Mouse (Mus musculus) urinary bladder, adult 2 months (tissue): ENCODE results near the gene Fshr. TPM values are rescaled to one million over a fixed set of nuclear protein-coding genes. Genes with fewer than 3 reads are reported as not detected.
"Not testable (repeated sequence)": the region's sequence is repeated elsewhere in the genome, so short reads cannot be mapped to it uniquely, and the experiment has no call there.

Experiments
- DNase-seq: peaks from one replicate; pipeline ENCODE4 v3.0.0; 2022; ENCODE audit warnings: low spot score
- polyA plus RNA-seq: library from polyadenylated mRNA; depleted of rRNA; stranded (reverse); fragments of >200 nt; gene quantifications from 2 replicates; pipeline ENCODE4 v1.2.3, GENCODE M21; 2012; rRNA removed

Gene Fshr
- polyA plus RNA-seq, result not detected in 2 replicates

DNA sequence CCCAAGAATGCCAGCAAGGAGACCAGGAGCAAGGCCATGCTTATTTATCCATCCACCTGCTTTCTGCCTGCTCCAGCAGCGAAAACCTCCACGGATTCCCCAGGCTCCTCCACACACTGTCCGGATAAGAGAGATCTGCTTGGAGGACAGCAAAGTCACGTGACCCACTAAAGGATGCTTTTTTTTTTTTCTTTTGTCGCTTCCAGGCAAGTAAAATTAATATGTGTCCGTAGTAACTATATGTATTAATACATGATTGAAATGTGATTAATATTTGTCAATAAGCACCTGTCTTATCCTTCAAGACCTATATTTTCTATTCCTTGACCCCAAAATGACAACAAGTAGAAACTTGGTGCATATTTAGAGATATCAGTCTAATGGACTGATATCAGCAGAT, at the start of gene Fshr:
Gene Fshr, minus strand, starts transcription at position 101 of the 400 bp plus-strand sequence.
- DNase-seq, result no peak

DNA sequence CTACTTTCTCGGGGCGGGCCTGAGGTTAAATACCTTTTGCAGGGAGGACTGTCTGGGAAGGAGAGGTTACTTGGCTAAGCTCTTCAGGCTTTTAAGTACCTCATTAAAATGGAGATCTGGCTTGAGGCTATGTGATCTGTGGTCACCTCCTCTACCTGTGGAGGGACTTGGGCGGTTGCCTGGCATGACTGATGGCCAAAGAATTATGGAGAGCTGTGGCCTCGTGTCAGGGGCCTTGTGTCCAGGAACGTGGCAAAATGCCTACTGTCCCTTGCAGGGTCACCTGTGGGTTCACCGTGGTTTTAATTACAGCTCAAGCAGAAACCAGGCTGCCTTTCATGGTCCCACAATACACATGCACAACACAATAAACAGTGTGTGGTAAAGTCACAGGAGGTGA, 1.7 kb upstream of the Fshr start:
- no peak for DNase-seq

DNA sequence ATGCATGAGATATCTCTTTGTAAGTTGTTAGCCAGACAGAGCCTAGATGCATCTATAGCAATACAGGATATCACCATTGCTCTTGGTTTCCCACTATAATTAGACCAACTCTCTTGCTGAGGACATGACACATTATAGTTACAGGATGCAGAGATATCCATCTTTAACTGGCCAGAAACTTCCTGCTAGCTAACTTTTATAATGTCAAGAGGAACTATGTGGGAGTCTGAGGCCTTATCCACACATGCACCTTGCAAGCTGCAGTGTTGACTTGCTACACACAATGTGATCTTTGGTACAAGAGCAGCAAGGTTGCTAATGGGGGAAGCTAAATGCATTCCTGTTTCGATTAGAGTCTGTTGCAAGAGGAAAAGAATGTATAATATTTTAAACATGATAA, 26.9 kb downstream of the Fshr start:
- no peak for DNase-seq

DNA sequence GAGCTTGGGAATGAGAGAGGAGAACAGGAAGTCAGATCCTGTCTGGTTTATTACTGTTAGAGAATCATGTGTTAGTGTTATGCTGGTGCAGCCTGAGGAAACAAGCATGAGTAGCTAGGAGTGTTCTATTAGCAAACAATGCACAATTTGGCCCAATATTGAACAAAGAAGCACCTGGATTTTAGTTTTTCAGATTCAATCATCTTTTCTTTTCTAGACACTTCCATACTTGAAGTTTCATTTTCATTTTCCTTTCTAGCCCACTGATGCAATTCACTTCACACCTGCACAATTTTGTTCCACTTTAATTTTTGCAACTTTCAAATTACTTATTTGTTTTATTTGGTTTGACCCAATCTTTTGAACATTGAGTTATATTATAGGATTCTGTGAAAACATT, 35.7 kb downstream of the Fshr start:
- no peak for DNase-seq

DNA sequence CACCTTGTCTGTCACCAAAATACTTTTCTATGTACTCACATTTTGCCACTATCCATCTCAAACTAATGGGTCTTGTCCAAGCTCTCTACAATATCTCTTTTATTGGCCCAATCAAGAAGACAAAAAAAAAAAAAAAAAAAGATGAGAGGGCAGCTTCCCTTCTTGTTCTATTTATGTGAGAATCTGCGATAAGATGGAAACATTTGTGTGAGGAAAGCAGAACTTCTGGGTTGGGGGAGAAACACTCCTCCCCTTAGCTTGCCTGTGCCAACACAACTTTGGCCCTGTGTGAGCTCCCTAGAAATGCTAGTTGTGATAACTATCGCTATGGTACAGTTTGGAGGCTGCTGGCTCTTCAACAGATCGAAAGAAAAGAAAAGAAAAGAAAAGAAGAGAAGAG, 38.0 kb downstream of the Fshr start:
- no peak for DNase-seq

DNA sequence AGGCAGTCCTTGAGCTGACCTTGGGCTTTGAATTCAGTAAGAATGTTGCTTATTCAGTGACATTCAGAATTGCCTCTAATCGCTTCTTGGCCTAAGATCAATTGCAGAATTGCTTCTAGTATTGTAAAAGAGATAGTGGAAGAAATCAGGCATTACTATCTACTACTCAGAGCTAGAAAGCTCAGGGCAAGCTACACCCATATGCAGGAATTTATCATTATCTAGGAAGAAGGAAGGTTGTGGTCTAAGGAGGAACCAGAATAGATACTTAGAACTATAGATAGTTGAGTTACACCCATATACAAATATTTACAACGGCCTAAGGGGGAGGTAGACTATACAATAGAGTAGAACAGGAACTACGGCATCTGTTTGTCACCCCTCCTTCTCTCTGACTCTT, 41.1 kb downstream of the Fshr start:
- not testable (repeated sequence) for DNase-seq

DNA sequence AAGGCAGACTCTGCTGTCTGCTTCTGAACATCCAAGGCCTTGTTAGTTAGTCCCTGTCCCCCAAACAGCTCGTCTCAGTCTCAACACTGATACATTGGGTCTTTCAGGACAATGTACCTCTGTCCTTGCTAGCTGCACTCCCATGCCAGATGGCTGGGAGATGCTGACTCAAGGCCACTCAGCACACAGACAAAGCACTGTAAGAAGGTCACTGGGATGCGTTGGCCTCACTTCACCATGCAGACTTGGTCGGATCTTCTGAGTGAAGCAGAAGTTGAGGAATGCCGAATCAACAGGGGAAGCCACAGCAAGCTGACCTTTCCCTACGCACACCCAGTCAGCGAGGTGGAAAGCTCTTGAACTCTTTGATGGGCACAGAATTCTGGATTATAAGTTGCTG, 55.7 kb downstream of the Fshr start:
- DNase-seq, result no peak

DNA sequence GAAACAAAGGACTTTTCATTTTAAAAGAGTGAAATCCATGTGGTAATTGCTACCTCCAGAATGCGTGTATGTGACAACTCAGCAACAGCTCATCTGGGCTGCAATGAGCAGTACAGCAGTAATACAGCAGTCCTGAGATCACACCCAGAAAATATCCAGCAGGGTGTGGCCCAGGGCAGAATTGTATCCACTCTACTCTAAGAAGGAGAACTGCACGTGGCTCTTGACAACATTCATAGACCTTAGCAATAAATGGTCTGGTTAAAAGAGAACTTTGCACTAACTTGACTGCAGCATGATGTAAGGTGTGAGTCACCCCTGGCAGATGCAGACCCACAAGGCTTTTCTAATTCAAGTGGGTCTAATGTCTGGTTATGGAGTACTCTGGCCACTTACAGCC, 80.5 kb downstream of the Fshr start:
- DNase-seq, result no peak

DNA sequence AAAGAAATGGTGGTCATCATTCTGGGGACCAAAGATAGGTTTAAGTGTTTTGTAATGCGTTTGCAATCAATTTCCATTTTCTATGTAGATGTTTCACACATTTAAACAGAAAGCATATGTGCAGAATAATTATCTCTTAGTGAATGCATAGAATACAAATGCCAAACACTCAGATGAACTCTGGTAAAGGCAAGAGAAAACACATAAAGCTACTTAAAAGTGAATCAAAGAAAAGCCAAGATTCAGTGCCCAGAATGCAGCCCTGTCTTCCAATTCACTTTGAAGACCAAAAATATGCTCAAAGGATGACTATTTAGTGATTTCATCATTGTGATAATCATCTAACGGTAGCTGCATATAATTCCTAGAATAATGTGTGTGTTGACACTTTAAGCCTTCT, 81.2 kb downstream of the Fshr start:
- no peak for DNase-seq

DNA sequence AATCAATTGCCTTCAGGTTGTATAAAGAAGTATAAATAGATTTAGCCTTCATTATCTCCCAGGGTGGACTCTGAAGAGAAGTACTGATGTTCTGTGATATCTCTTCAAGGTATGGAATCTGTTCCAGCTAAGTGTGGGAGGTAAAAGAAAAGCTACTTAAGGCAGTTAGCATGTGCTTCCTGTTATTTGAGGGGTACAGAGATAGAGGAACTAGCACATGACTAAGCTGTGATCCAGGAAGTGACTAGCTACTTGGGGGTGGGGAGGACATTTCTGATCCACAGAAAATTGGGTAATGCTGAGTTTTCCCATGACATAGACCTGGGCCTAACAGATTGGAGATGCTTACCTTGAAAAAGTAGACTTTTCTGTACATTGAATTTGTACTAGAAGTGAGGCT, 86.5 kb downstream of the Fshr start:
- DNase-seq, result no peak

DNA sequence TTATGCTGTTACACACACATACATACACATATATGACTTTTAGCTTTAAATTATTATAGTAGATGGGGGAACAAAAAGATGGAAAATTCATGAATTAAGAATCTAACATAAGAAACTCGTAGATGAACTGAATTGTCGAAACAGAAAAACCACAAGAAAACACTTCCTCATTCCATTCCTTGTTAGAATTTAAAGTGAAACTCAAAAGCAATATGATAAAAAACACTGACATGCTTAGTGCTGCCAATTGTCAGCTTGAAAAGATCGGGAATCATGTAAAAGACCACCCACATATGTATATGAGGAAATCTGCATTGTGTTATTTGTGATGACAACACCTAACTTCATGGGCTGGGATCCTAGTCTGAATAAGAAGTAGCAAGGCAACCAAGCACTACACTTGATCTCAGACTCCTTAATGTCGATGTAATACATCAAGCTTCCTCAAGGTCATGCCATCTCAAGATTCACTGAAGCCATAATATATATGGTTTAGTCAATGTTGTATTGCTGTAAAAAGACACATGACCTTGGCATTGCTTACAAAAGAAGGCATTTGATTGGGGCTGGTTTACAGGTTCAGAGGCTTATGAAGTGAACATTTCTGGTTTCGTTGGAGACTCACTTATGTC, 99.6 kb downstream of the Fshr start:
- DNase-seq, result no peak

DNA sequence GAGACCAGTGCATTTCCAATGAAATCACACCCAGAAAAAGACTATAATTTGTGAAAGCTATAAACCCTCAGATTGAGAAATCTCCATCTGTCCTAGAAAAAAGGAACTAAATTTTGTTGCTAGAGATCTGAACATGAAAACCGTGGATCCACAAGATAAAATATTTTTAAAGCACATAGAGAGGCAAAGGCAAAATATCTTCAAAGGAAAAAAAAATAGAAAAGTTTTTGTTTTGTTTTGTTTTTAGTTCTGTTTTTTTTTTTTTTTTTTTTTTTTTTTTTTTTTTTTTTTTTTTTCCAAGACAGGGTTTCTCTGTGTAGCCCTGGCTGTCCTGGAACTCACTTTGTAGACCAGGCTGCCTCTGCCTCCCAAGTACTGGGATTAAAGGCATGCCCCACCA, 100.7 kb downstream of the Fshr start:
- DNase-seq, result not testable (repeated sequence)

DNA sequence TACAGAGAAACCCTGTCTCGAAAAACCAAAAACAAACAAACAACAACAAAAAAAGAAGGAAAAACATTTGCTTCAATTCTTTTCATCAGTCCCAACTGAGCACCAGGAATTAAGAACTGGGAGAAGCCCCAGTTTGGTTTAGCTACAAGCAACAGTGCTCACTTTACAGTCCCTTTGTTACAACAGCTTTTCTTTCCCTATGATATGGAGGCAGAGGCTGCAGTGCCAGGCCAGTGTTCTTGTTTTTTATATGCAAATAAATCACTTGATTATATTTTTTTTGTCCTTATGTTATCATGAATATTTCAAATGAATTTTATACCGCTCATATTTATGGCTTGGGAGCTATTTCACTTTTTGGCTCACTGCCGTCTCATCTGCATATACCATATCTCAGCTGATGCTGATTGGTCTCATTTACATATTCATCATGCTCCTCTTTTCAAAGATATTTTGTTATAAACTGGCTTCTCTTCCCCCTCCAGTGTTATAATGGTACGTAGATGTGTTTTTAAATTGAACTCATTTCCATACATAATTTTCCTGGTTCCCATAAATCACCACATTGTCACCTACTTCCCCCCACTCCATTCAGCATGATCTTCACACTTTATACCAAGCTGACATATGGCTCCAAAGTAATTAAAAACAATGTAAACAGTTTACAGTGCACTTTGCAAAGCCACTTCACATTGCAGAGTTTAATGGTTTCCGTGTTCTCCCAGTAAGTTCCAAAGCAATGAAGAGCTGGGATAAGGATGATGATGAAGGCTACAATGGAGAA, 110.6 kb downstream of the Fshr start:
- DNase-seq, result no peak

DNA sequence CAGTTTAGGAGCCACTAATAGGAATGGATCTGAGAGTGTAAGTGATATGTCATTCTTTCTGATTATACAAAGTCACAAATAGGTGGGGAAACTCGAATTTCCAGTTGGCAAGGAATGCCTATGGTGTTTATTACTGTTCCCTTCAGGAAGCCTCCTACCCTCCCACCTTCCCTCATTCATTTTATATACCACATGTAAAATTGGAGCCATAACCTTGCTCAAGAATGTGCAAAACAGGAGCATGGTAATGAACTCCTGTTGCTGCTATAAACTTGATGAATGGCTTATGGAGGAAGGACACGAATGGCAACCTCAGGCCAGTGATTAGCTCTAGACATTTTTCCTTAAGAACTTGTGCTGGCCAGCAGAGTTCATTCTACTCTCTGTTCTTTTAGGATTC, 117.6 kb downstream of the Fshr start:
- no peak for DNase-seq

DNA sequence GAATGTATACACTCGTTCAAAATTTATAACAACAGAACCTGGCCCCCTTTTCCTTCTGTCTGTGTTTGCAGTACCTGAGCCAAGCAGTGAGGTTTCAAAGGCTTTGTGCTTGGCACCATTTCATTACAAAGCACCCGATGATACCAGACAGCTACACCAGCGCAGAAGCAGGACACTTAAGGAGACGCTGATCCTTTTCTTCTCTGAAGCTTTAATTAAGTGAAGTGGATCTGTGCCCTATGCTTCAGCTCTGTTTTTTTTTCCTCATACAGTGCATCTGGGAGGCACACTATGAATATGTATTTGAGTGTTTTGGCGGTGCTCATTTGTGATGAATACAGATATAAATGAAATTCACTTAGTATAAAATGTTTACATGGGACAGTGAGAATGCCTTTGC, 120.8 kb downstream of the Fshr start:
- no peak for DNase-seq

DNA sequence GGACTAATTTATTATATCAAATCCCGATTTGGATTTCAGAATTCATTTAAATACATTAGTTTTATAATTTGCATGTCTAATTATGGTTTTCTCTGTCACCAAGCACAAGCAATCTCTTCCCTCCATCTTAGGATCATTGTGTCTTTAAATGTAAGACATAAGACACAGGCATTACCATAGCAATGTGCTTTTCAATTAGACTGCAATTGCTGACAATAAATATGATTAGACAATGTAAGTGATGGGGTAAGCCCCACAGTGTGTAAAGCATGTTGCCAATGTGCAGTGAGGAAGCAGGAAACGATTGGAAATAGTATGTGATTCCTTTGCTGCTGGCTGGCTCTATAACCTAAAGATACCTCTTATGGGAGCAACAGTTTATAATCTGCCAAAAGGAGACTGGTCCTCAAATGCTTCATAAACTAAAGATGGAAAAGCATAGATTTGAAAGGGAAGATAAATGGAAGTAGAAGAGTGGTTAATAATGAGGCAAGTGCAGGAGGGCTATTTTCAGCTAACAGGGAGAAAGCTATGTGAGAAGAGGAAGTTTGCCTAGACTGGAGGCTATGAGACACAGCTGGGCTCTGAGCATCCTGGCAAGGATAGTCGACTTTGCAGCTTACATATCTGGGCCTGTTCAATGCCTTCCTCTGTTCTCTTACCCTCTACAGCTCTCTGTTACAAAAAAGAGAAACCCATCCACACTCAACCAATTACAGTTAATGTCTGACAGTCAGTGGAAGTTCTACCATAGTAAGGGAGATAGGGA, 136.0 kb downstream of the Fshr start:
- DNase-seq, result no peak

DNA sequence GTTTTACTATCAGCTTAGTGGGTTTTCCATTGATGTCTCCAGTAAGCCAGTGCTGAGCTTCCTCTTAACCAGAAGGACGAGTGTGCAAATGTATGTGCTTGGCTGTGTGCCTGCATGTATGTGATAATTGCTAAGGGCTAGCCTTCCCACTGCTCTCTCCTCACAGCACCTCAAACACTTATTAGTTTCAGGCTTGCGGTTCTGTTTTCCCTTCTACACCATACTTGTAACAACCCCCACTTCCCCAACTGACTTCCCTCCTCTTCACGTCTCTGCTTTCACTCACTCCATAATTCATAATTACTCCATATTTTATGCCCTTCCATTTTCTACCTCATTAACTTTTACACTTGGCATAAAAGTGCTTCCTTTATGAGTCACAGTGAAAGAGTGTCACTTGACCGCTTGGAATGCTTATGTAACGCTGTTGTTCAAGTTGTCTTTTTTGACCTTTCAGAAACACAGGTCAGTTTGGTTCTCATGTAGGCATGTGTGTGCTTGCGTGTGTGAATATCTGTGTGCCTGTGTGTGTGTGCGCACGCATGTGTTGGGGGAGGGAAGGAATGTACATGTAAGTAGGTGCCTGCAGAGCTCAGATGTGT, 138.0 kb downstream of the Fshr start:
- DNase-seq, result no peak

DNA sequence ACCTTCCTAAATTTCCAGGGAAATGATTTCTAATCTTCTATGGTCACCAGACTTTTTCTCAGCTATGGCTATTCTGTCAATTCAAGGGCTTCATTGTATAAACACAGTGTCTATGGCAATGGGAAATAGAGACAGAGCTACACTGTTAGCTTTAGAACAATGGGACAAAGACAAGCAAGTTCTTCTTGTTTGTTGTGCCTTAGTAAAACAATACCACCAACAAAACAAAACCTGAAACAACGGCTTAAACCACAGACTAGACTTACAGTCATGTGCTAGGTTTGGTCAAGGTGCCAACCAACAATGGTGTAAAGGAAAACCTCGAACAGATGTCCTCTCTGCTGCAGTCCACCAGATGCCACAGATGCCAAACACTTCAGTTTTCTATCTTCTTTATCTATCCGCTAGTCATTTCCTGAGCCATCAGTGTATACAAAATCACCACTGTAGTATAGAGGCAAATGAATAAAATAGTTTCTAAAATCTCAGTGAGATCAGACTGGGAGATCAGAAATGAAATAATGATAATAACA, 149.4 kb downstream of the Fshr start:
- no peak for DNase-seq

DNA sequence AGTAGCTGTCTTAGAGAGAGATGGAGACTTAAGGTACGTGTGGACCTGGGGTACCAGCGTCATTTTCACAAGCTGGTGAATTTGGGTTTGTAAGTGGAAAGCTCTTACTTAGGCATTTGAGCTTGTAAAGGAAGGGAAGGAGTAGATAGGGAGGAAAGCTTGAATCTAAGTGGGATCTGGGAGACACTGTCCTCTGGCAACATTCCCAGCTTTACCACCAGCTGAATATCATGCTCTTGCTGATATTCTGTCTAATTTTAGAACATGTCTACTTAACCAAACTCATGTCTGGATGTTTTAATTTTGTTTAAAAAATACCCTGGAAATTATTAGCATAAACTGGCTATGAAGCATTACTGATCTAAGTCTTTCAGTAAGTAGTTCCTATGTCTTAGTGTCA, 151.4 kb downstream of the Fshr start:
- no peak for DNase-seq

DNA sequence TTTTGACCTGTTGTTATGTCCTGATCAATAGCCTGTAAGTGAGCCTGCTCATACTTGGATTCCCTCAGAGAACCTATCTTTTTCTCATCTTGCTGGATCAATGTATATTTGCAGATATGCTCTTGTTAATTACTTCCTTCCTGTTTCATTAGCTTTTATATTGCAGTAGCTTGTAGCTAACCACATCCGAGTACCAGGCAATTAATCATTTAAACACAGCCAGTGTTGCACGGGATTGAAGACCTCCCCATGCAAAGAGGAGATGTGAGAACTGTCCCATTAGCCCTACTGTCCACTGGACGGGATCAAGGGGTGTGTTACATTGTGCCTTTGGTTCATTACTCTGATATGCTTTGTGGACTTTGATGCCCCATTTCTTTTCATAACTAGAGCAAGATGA, 154.5 kb downstream of the Fshr start:
- no peak for DNase-seq

DNA sequence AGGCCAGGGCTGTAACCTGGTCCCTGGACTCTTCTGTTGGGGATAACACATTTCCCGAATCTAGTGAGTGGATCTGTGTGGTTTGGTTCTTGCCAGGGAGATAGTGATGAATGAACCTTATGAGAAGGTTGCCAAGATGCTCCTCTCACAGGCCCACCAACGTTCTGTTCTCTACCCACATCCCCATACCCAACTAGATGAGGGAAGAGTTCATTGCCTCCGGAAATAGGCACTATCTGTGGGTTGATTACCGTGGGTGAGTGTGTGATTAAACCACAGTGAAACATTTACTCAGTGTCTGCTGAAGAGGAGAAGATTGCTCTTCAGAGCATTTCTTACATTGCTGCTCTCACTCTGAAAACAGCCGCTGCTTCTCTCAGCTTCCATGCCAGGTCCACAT, 163.8 kb downstream of the Fshr start:
- DNase-seq, result no peak

DNA sequence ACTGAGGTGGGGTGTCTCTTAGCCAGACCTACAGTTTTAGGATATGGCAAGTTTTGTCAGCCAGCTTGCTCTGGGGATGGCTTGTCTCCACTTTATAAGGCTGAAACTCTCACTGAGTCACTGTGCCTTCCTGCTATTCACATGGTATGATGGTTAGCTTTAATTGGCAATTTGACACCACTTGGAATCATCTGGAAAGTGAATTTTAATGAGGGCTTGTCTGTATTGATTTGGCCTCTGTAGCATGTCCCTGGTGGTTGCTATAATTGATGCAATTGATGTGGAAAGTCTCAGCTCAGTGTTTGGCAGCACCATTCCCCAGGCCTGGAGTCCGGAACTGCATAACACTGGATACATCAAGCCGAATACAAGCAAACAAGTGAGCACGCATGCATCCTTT, 164.4 kb downstream of the Fshr start:
- no peak for DNase-seq
